Mouse (Mus musculus) bone marrow, adult 2 months (tissue): ENCODE data around the gene Cdk14. TPM values are rescaled to one million over a fixed set of nuclear protein-coding genes. Genes with fewer than 3 reads are reported as not detected.

ENCODE experiments used
- H3K27ac ChIP-seq: fragments of 200-500 bp; 2 replicates; pipeline ENCODE4 v1.5.1; 2012; ENCODE audit warnings: low read depth, mild to moderate bottlenecking, control low read depth, inconsistent platforms, low read length; ENCODE audit not compliant: control insufficient read depth, poor library complexity, insufficient read depth
- H3K4me1 ChIP-seq: fragments of 200-500 bp; 2 replicates; pipeline ENCODE4 v1.6.1; 2011; ENCODE audit warnings: low read length; ENCODE audit not compliant: control insufficient read depth, insufficient read depth
- H3K4me3 ChIP-seq: fragments of 200-500 bp; replicated peaks from 2 replicates; pipeline ENCODE3; 2011; ENCODE audit warnings: mild to moderate bottlenecking, low read depth, low read length, control low read depth; ENCODE audit not compliant: control insufficient read depth
- CTCF ChIP-seq: fragments of 200-500 bp; IDR thresholded peaks from 2 replicates; pipeline ENCODE4 v1.5.1; 2011; ENCODE audit warnings: low read length, control low read depth; ENCODE audit not compliant: control insufficient read depth, insufficient read depth
- POLR2A ChIP-seq: fragments of 200-500 bp; IDR thresholded peaks from 2 replicates; pipeline ENCODE4 v1.6.1; 2011; ENCODE audit warnings: low read depth, mild to moderate bottlenecking, control low read depth, low read length, borderline replicate concordance; ENCODE audit not compliant: control insufficient read depth
- WGBS: fragments of 180-500 bp; shearing (Covaris S2); methylation state at CpG from one replicate; pipeline ENCODE4 v1.1.7; 2018; 5-methylcytosine and 5-hydroxymethylcytosine counted together
- polyA plus RNA-seq: library from polyadenylated mRNA; stranded (reverse); fragments of >200 nt; gene quantifications from 2 replicates; pipeline ENCODE4 v1.2.4, GENCODE M21; 2011; ENCODE audit warnings: low replicate concordance; ENCODE audit not compliant: missing spikeins, insufficient read depth, insufficient read length

The Cdk14 gene
- polyA plus RNA-seq, 1 experiment: 1.0 TPM

GRCm38 (mm10) chr5:5044326-5044725 lies 375.8 kb downstream of the Cdk14 start:
- Histone ChIP-seq H3K4me3 (no peak overlapping the region), H3K27ac (no peak overlapping the region), H3K4me1 (no peaks in the 10 kb centered on the region)
- 82% methylated on average over 5 of the region's 5 CpGs for WGBS
- TF ChIP-seq CTCF (no peak), POLR2A (no peak)

DNA sequence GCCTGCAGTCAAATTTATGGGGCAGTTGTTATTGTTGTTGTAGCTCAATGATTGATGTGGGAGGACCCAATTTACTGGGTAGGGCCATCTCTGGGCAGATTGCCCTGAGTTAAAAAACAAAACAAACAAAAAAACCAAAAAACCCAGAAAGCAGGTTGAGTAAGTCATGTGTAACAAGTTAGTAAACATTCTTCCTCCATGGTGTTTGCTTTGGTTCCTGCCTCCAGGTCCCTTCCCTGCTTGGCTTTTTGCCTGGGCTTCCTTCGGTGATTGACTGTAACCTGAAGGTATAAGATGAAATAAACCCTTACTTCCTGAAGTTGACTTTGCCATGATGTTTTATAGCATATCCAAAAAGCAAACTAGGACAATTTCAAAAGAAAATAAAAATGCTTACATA lies 377.4 kb downstream of the Cdk14 start:
- Histone ChIP-seq H3K4me1 (no peaks in the 10 kb centered on the region), H3K4me3 (no peak overlapping the region), H3K27ac (no peak overlapping the region)
- WGBS: 84% methylated on average over 1 of the region's 1 CpGs
- TF ChIP-seq POLR2A (no peak), CTCF (no peak)

- TF ChIP-seq POLR2A (no peak), CTCF (no peak)
- Histone ChIP-seq H3K4me3 (no peak overlapping the region), H3K4me1 (no peaks in the 10 kb centered on the region), H3K27ac (no peak overlapping the region)
- 80% methylated on average over 4 of the region's 4 CpGs for WGBS
Measured at GRCm38 (mm10) chr5:5041480-5041879, 378.6 kb downstream of the Cdk14 start.

DNA sequence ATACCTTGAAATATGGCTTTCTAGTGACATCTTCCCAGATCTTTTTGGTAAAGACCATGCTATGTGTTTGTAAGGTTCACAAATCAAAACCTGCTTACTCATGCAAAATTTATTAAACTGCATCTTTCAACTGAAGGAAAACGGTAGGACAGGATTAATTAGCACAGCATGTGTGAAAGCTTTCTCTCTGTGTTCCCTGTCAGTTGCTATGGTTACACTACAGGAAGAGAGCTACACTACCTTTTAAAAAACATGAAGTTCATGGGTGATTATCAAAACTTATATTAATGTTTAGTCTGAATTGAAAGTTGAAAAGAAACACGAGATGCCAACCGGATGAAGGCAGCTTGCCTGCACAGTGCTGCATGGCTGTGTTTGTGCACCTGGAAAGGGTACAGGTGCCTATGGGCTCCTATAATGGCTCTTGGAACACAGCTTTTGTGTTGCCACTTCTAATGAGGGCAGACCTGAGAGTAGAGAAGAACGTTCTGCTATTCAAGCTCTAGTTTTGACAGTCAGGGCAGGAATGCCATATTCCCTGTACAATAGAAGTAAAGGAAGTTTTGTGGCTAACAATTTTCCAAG lies 380.3 kb downstream of the Cdk14 start:
- H3K4me1 ChIP-seq: no peaks in the 10 kb centered on the region
- WGBS: 48% methylated on average over 4 of the region's 4 CpGs
- H3K27ac ChIP-seq: no peak overlapping the region
- H3K4me3 ChIP-seq: no peak overlapping the region
- no peak for TF ChIP-seq POLR2A
- TF ChIP-seq CTCF: no peak

GRCm38 (mm10) chr5:5033445-5033844 lies 386.7 kb downstream of the Cdk14 start:
- TF ChIP-seq POLR2A (no peak), CTCF (no peak)
- no peak overlapping the region for H3K27ac ChIP-seq
- 79% methylated on average over 5 of the region's 5 CpGs for WGBS
- H3K4me1 ChIP-seq: no peaks in the 10 kb centered on the region
- H3K4me3 ChIP-seq: no peak overlapping the region

DNA sequence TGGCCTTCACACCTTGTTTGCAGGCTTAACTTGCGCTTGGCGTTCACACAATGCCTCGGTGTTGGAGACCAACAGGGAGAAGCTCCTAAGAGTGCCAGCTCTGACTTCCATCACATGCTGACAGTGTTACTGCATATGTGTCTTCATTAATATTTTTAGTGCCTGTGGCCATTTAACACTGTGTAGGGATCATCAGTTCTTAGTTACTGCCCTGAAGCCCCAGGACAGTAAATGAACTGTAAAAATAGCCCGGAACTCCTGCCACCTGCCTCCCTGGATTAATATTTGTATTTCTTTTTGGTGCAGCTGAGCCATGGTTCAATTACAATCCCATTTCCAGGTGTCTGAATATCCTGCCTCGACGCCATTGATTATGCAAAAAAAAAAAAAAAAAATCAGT lies 387.3 kb downstream of the Cdk14 start:
- H3K4me3 ChIP-seq: no peak overlapping the region
- TF ChIP-seq CTCF (no peak), POLR2A (no peak)
- no peak overlapping the region for H3K27ac ChIP-seq
- 82% methylated on average over 6 of the region's 6 CpGs for WGBS
- no peaks in the 10 kb centered on the region for H3K4me1 ChIP-seq

DNA sequence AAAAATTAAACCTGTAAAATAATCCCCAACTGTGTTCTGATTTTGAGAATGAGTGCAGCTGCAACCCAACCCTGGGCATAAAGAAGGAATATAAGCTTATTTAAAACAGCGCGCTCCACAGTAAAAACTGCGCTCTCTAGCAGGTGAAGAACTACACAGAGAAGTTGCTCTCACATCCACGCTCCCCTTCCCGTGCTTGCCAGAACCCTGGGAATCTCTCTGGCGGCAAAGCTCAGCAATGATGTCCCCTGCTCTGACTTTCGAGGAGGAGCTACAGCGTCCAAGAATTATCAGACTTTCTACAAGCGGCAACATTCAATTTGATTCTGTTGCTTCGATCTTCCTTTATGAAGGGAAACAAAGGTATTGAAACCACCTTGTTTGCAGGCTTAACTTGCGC lies 387.7 kb downstream of the Cdk14 start:
- 85% methylated on average over 11 of the region's 11 CpGs for WGBS
- Histone ChIP-seq H3K4me3 (no peak overlapping the region), H3K4me1 (no peaks in the 10 kb centered on the region), H3K27ac (no peak overlapping the region)
- TF ChIP-seq POLR2A (no peak), CTCF (no peak)

- WGBS: 52% methylated on average over 2 of the region's 2 CpGs
- H3K4me1 ChIP-seq: no peaks in the 10 kb centered on the region
- no peak overlapping the region for H3K4me3 ChIP-seq
- no peak overlapping the region for H3K27ac ChIP-seq
- TF ChIP-seq CTCF (no peak), POLR2A (no peak)
Measured at GRCm38 (mm10) chr5:5030431-5030830, 389.7 kb downstream of the Cdk14 start.

DNA sequence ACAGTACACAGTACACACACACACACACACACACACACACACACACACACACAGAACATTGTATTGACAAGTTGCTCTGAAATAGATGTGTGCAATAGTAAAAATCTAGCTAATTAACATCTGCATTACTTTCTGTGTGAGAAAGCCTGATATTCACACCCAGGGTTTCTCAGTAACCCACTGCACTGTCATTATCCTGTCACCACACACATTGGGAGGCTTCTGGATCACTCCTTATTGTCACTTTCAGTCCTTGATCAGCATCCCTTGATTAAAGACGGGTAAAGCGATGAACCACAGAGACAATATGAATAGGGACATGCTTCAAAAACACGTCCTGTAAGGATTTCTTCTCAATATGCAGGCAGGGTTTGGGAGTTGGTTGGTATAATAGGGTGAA lies 401.2 kb downstream of the Cdk14 start:
- no peak overlapping the region for H3K27ac ChIP-seq
- 80% methylated on average over 3 of the region's 3 CpGs for WGBS
- TF ChIP-seq CTCF (no peak), POLR2A (no peak)
- H3K4me3 ChIP-seq: no peak overlapping the region
- H3K4me1 ChIP-seq: no peaks in the 10 kb centered on the region
